Mouse (Mus musculus): ENCODE measurements around the gene Cyb5r3.

Cyb5r3 gene

GRCm38 (mm10) chr15:83172492-83173429 lies at the start of gene Cyb5r3:
Cyb5r3 (minus strand) TSS chr15:83172592.
- no peak for DNase-seq (ENCODE audit: low spot score)

GRCm38 (mm10) chr15:83221721-83222120 lies 49.3 kb upstream of the Cyb5r3 start:
- no peak for DNase-seq (ENCODE audit: low spot score)

DNA sequence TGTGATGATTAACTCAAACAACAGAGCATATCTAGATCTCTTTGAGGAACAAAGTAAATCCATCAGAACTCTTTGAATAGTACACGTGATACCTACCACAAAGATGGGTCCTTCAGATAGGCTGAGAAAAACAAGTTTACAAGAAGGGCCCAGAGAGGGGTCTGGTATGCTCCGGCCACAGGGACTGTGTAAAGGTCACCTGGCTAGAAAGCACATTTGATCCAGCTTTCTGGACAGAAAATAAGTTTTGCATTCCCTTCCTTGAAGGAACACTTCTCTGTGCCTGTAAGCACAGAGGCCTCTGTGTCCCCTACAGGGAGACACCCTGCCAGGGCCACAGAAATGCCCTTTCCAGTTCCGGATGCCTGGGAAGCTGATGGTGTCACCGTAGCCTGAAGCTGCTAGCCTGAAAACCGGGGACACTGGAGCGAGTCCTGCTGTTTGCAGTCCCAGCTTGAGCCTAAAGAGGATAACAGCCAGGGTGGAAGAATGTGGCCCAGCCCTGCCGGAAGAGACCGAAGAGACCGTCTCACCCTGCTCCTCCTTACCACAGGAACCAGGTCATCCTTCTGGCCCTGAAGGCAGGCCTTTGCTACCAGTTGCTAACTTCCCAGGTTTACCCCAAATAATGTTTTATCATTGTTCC lies 48.1 kb upstream of the Cyb5r3 start:
- no peak for DNase-seq (ENCODE audit: low spot score)

DNA sequence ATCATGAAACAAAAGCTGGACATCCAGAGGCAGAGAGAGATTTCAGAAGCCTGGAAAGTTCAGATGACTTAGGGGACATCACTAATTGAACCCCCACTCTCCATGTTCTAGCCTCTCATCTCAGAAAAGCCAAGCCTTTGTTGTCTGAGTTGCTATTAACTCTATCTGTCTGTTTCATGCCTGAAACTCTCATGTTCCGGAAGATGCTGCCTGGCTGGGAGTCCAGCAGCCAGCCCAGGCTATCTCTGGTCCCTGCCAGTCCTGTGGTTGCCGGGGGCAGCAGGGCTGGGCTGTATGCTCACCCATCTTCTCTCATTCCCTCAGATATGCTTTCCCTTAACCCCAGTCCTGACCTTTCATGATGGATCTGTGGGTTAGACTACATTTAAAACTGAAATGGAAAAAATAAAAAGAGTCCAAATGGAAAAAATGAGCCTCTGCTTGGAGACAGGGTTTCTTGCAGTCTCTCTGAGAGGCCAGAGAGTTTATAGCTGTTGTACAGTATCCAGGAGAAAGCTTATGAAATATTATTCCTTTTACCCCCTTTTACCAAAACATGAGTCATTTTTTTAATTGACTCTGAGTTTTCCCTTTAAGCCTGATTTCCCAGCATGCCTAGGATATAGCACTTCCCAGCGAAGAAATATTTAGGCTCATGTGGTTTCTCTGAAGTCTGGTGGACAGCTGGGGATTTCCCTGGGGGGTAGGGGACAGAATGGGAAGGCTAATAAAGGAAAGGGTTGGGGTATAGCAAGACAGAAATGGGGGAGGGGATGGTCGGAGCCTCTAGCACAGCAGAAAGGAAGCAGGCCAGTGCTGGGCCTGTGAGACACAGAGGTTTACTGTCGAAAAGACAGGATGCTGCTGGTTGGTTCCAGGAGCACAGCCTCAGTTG lies 43.2 kb upstream of the Cyb5r3 start:
- DNase-seq (ENCODE audit: low spot score) = no peak

GRCm38 (mm10) chr15:83210229-83210628 lies 37.8 kb upstream of the Cyb5r3 start:
- DNase-seq (ENCODE audit: low spot score) = peak; percentile 63

- no peak for DNase-seq (ENCODE audit: low spot score)
Measured at GRCm38 (mm10) chr15:83209719-83210118, 37.3 kb upstream of the Cyb5r3 start.

GRCm38 (mm10) chr15:83209092-83209695 lies 36.8 kb upstream of the Cyb5r3 start:
- no peak for DNase-seq (ENCODE audit: low spot score)

GRCm38 (mm10) chr15:83204731-83205451 lies 32.5 kb upstream of the Cyb5r3 start:
- DNase-seq (ENCODE audit: low spot score) = peak; percentile 74

DNA sequence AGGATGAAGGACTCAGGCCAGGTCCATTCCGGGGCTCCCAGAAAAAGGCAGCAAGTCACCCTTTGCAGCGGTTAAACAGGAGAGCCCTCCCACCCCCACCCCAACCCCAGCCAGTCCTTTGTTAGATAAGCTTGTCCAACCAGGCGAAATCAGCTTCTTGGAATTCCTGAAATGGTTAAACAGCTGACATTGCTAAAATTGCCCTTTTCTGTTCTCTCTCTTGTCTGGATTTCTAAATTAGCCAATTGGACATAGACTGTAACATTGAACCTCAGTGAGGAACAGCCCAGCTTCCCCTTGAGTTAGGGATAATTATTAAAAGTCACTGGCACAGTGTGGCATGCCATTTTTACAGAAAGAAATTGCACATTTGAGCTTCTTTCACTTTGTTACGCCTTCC lies 30.0 kb upstream of the Cyb5r3 start:
- DNase-seq (ENCODE audit: low spot score) = no peak

DNA sequence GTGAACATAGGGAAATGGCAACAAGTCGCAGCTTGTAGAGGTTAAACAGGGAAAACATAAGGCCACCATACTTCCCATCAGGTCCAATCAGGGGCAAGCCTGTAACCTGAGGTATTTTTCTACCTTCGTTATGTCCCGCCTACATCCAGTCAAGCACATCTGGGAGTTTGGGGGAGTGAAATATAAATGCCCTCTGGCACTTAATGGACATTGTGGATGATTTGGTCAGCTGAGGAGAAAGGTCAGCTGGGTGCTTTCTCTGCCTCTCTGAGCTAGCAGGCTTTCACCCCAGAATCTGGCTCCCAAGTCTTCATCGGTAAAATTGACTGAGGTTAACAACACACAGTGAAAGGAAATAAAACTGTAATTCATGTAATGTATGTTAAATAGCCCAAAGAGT lies 21.0 kb upstream of the Cyb5r3 start:
- DNase-seq (ENCODE audit: low spot score) = no peak

DNA sequence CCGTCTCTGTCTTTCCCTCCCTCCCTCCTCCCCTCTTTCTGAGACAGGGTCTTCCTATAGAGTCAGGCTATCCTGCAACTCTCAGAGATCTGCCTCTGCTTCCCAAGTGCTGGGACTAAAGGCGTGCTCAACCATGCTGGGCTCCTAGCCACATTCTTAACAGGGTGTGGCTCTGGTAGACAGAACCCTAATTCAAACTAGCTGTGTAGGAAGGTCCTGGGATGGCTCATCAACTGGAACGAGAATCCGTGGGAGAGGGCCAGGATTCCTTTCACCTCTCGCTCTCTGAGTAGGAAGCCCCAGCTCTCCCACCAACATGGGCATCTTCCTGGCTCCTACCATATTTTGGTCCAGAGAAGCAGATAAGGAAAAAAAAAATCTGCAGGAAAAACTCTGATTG lies 10.0 kb upstream of the Cyb5r3 start:
- no peak for DNase-seq (ENCODE audit: low spot score)

- no peak for DNase-seq (ENCODE audit: low spot score)
Measured at GRCm38 (mm10) chr15:83181800-83182330, 9.5 kb upstream of the Cyb5r3 start.

GRCm38 (mm10) chr15:83180004-83180403 lies 7.6 kb upstream of the Cyb5r3 start:
- DNase-seq (ENCODE audit: low spot score) = no peak

DNA sequence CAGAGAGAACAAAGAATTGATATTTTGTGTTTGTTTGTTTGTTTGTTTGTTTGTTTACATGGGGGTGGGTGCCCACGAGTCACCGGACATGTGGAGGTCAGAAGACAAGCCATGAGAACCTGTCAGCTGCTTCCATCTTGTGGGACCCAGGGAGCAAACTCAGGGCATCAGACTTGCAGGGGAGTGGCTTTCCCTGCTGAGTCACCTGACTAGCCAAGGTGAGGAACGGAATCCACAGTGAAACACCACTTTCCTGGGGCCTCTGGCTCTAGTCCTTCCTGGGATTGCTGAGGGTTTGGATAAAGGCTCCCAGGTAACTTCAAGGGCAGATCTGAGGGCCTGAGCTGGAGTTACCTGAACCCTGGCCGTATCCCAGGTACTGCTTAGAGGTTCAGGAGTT lies 4.3 kb upstream of the Cyb5r3 start:
- DNase-seq (ENCODE audit: low spot score) = no peak

- DNase-seq (ENCODE audit: low spot score) = no peak
Measured at GRCm38 (mm10) chr15:83173914-83174884, 1.8 kb upstream of the Cyb5r3 start.

GRCm38 (mm10) chr15:83171712-83172481 lies 495 bp downstream of the Cyb5r3 start:
- peak; percentile 98 for DNase-seq (ENCODE audit: low spot score)

- no peak for DNase-seq (ENCODE audit: low spot score)
Measured at GRCm38 (mm10) chr15:83170956-83171659, 1.3 kb downstream of the Cyb5r3 start.
